Mouse (Mus musculus): ENCODE measurements around the gene Golga2.

DNA sequence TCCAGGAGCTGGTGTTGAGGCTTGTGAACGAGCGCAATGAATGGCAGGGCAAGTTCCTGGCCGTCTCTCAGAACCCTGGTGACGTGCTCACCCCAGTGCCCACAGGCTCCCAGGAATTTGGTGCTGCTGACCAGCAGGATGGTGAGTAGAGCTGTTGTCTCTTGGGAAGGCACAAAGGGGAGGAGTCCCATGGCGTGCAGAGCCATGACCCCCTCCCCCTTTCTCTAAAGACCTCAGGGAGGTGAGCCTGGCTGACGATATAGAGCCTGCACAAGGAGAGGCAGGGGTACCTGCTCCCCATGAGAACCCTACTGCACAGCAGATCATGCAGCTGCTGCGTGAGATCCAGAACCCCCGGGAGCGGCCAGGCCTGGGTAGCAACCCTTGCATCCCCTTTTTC is 19.0 kb downstream of the Golga2 start:
- TF ChIP-seq MAX (IDR thresholded peaks at IDR 0.05) (no peak), CTCF (IDR thresholded peaks at IDR 0.05; ENCODE audit: control insufficient read depth, insufficient read depth, insufficient read length) (no peak)

Data from C2C12 (cell line).